Mouse (Mus musculus) ES-Bruce4 (cell line): ENCODE measurements around the gene Hnrnph1.

ENCODE experiments used
- CTCF ChIP-seq: IDR thresholded peaks from one replicate; pipeline ENCODE4 v1.8.1; 2011; ENCODE audit warnings: low read depth, low read length
- EP300 ChIP-seq: IDR thresholded peaks from 2 replicates; pipeline ENCODE4 v1.6.1; 2011; ENCODE audit warnings: low read depth, low read length; ENCODE audit not compliant: insufficient read depth

GRCm38 (mm10) chr11:50415563-50416241 lies 38.9 kb downstream of the Hnrnph1 start:
- TF ChIP-seq EP300, result no peak
- no peak for TF ChIP-seq CTCF
